Mouse (Mus musculus) midbrain, embryonic 10.5 days (tissue): Measurements from ENCODE around the gene Hnrnpm. TPM values are rescaled to one million over a fixed set of nuclear protein-coding genes. Genes with fewer than 3 reads are reported as not detected.
"Not testable (repeated sequence)": the region's sequence is repeated elsewhere in the genome, so short reads cannot be mapped to it uniquely, and the experiment has no call there.

Experiments used
- DNase-seq: peaks from one replicate; pipeline ENCODE4 v3.0.0-alpha.2; 2017; ENCODE audit warnings: low spot score
- H3K27ac ChIP-seq: fragments of 300-500 bp; sonication (generic); replicated peaks from 2 replicates; pipeline ENCODE4 v1.5.1; 2016; ENCODE audit warnings: mild to moderate bottlenecking
- H3K27me3 ChIP-seq: fragments of 300-500 bp; sonication (generic); 2 replicates; pipeline ENCODE4 v1.6.1; 2016; ENCODE audit warnings: low read depth, mild to moderate bottlenecking; ENCODE audit not compliant: poor library complexity, severe bottlenecking
- H3K36me3 ChIP-seq: fragments of 300-500 bp; sonication (generic); 2 replicates; pipeline ENCODE4 v1.6.1; 2016; ENCODE audit warnings: mild to moderate bottlenecking, moderate library complexity
- H3K4me1 ChIP-seq: fragments of 300-500 bp; sonication (generic); 2 replicates; pipeline ENCODE4 v1.6.1; 2016
- H3K4me3 ChIP-seq: fragments of 300-500 bp; sonication (generic); 2 replicates; pipeline ENCODE4 v1.5.1; 2016; ENCODE audit warnings: mild to moderate bottlenecking, moderate library complexity
- H3K9me3 ChIP-seq: fragments of 300-500 bp; sonication (generic); replicated peaks from 2 replicates; pipeline ENCODE4 v1.6.1; 2016; ENCODE audit warnings: mild to moderate bottlenecking
- WGBS: fragments of 180-500 bp; shearing (Covaris S2); methylation state at CpG from one replicate; pipeline ENCODE4 v1.1.7; 2016; 5-methylcytosine and 5-hydroxymethylcytosine counted together
- polyA plus RNA-seq: library from polyadenylated mRNA; unstranded; fragments of >200 nt; fragmentation: Nextera tagmentation; extraction: Ambion mirVana; gene quantifications from 2 replicates; pipeline ENCODE4 v1.2.1, GENCODE M21; 2016

Hnrnpm gene
- 511 and 521 TPM in 2 replicates for polyA plus RNA-seq

- H3K4me1 ChIP-seq, result peaks cover 31% of the 10 kb centered on the region
- no peaks in the 10 kb centered on the region for H3K9me3 ChIP-seq
- DNase-seq, result no peak
- no peaks in the 10 kb centered on the region for H3K27me3 ChIP-seq
- H3K27ac ChIP-seq, result peak within 1 kb of the TSS; percentile 99
- H3K4me3 ChIP-seq, result peak within 1 kb of the TSS; percentile 92
- H3K36me3 ChIP-seq, result peaks cover 26% of the 10 kb centered on the region
- 82% methylated on average over 1 of the region's 1 CpGs for WGBS
These were observed at the start of gene Hnrnpm for GRCm38 (mm10) chr17:33686760-33687159. Hnrnpm (minus strand) TSS chr17:33686860.

GRCm38 (mm10) chr17:33733526-33733925, 46.9 kb upstream of the Hnrnpm start:
- not testable (repeated sequence) for H3K4me3 ChIP-seq, DNase-seq, H3K27ac ChIP-seq, H3K4me1 ChIP-seq, H3K27me3 ChIP-seq, H3K36me3 ChIP-seq
- WGBS, result 87% methylated on average over 10 of the region's 10 CpGs
- peaks cover 10% of the 10 kb centered on the region; the same call in 1 of the 2 replicates for H3K9me3 ChIP-seq

- peak; percentile 4 for DNase-seq
- not testable (repeated sequence) for H3K4me3 ChIP-seq, H3K27me3 ChIP-seq, H3K36me3 ChIP-seq, H3K9me3 ChIP-seq, H3K4me1 ChIP-seq, H3K27ac ChIP-seq
- 79% methylated on average over 9 of the region's 9 CpGs for WGBS
These were observed 46.0 kb upstream of the Hnrnpm start for GRCm38 (mm10) chr17:33732556-33733083.

GRCm38 (mm10) chr17:33729215-33729614, 42.6 kb upstream of the Hnrnpm start:
- WGBS, result 73% methylated on average over 2 of the region's 2 CpGs
- Histone ChIP-seq H3K4me3 (no peak overlapping the region), H3K36me3 (no peaks in the 10 kb centered on the region), H3K27ac (no peak overlapping the region), H3K4me1 (no peaks in the 10 kb centered on the region), H3K27me3 (no peaks in the 10 kb centered on the region), H3K9me3 (peaks cover 17% of the 10 kb centered on the region; the same call in 1 of the 2 replicates)
- DNase-seq, result no peak

GRCm38 (mm10) chr17:33728396-33728795, 41.7 kb upstream of the Hnrnpm start:
- no peaks in the 10 kb centered on the region for H3K4me1 ChIP-seq
- no peak overlapping the region for H3K4me3 ChIP-seq
- H3K27me3 ChIP-seq, result no peaks in the 10 kb centered on the region
- WGBS, result 74% methylated on average over 2 of the region's 2 CpGs
- no peak overlapping the region for H3K27ac ChIP-seq
- no peak for DNase-seq
- peaks cover 17% of the 10 kb centered on the region; the same call in 1 of the 2 replicates for H3K9me3 ChIP-seq
- H3K36me3 ChIP-seq, result no peaks in the 10 kb centered on the region

GRCm38 (mm10) chr17:33719736-33720378, 33.2 kb upstream of the Hnrnpm start:
- Histone ChIP-seq H3K9me3 (no peaks in the 10 kb centered on the region), H3K4me1 (peaks cover 6% of the 10 kb centered on the region), H3K4me3 (no peak overlapping the region), H3K27me3 (no peaks in the 10 kb centered on the region), H3K36me3 (0 out of 2 replicates have a peak, but pooled peaks cover 3% of the 10 kb centered on the region), H3K27ac (no peak overlapping the region)
- 90% methylated on average over 7 of the region's 7 CpGs for WGBS
- no peak for DNase-seq

GRCm38 (mm10) chr17:33718944-33719725, 32.5 kb upstream of the Hnrnpm start:
- Histone ChIP-seq H3K27ac (peak overlapping the region; percentile 90), H3K36me3 (0 out of 2 replicates have a peak, but pooled peaks cover 3% of the 10 kb centered on the region), H3K9me3 (no peaks in the 10 kb centered on the region), H3K4me3 (peak overlapping the region; percentile 88), H3K27me3 (no peaks in the 10 kb centered on the region), H3K4me1 (peaks cover 6% of the 10 kb centered on the region)
- DNase-seq, result no peak
- WGBS, result 50% methylated on average over 10 of the region's 10 CpGs

GRCm38 (mm10) chr17:33718384-33718881, 31.8 kb upstream of the Hnrnpm start, which contains the start of gene March2:
March2 (minus strand) TSS chr17:33718670.
- peak within 1 kb of the TSS; percentile 90 for H3K27ac ChIP-seq
- under 1% methylated on average over 43 of the region's 46 CpGs for WGBS
- H3K9me3 ChIP-seq, result no peaks in the 10 kb centered on the region
- peaks cover 6% of the 10 kb centered on the region for H3K4me1 ChIP-seq
- peak; percentile 96 for DNase-seq
- H3K36me3 ChIP-seq, result 0 out of 2 replicates have a peak, but pooled peaks cover 3% of the 10 kb centered on the region
- H3K4me3 ChIP-seq, result peak within 1 kb of the TSS; percentile 88
- no peaks in the 10 kb centered on the region for H3K27me3 ChIP-seq

- peaks cover 6% of the 10 kb centered on the region for H3K4me1 ChIP-seq
- no peaks in the 10 kb centered on the region for H3K9me3 ChIP-seq
- H3K36me3 ChIP-seq, result 0 out of 2 replicates have a peak, but pooled peaks cover 3% of the 10 kb centered on the region
- DNase-seq, result no peak
- no peaks in the 10 kb centered on the region for H3K27me3 ChIP-seq
- peak overlapping the region; percentile 90 for H3K27ac ChIP-seq
- peak overlapping the region; percentile 88 for H3K4me3 ChIP-seq
- 9% methylated on average over 8 of the region's 8 CpGs for WGBS
These were observed 31.3 kb upstream of the Hnrnpm start for GRCm38 (mm10) chr17:33717982-33718381.

- WGBS, result 97% methylated on average over 1 of the region's 1 CpGs
- Histone ChIP-seq H3K36me3 (0 out of 2 replicates have a peak, but pooled peaks cover 5% of the 10 kb centered on the region), H3K4me1 (peaks cover 6% of the 10 kb centered on the region), H3K4me3 (0 out of 2 replicates have a peak overlapping the region, but pooled peaks have one; percentile 88), H3K27me3 (no peaks in the 10 kb centered on the region), H3K9me3 (0 out of 2 replicates have a peak, but pooled peaks cover under 1% of the 10 kb centered on the region), H3K27ac (no peak overlapping the region)
- no peak for DNase-seq
These were observed 30.6 kb upstream of the Hnrnpm start for GRCm38 (mm10) chr17:33717246-33717645.

- Histone ChIP-seq H3K36me3 (peaks cover 18% of the 10 kb centered on the region), H3K4me1 (peaks cover 6% of the 10 kb centered on the region), H3K27ac (no peak overlapping the region), H3K27me3 (no peaks in the 10 kb centered on the region), H3K9me3 (peaks cover 9% of the 10 kb centered on the region; the same call in 1 of the 2 replicates), H3K4me3 (no peak overlapping the region)
- no peak for DNase-seq
- 87% methylated on average over 1 of the region's 1 CpGs for WGBS
These were observed 28.1 kb upstream of the Hnrnpm start for GRCm38 (mm10) chr17:33714779-33715178.

- whole genome bisulfite sequencing, result 88% methylated on average over 5 of the region's 5 CpGs
- H3K27me3 ChIP-seq, result no peaks in the 10 kb centered on the region
- no peak overlapping the region for H3K27ac ChIP-seq
- peaks cover 6% of the 10 kb centered on the region for H3K4me1 ChIP-seq
- no peak for DNase-seq
- peaks cover 31% of the 10 kb centered on the region for H3K36me3 ChIP-seq
- no peak overlapping the region for H3K4me3 ChIP-seq
- H3K9me3 ChIP-seq, result peaks cover 9% of the 10 kb centered on the region; the same call in 1 of the 2 replicates
These were observed 26.6 kb upstream of the Hnrnpm start for GRCm38 (mm10) chr17:33713271-33713670.
